Mouse (Mus musculus) adrenal gland, adult 18-20 months (tissue): ENCODE results near the gene Hmgxb4. TPM values are rescaled to one million over a fixed set of nuclear protein-coding genes. Genes with fewer than 3 reads are reported as not detected.
"Not testable (repeated sequence)": the region's sequence is repeated elsewhere in the genome, so short reads cannot be mapped to it uniquely, and the experiment has no call there.

ENCODE experiments used
- DNase-seq, 2 experiments: peaks; one replicate each; pipeline ENCODE4 v3.0.0; 2021 to 2022; ENCODE audit warnings: low spot score in 2 of 2
- long read RNA-seq, 2 experiments: library from polyadenylated mRNA; stranded (forward); transcript quantifications; one replicate each; pipeline ENCODE4 v2.0.0; 2021
- total RNA-seq, 2 experiments: library from RNA; stranded (reverse); gene quantifications; 1 replicate in 1 of 2; 2 replicates in 1 of 2; pipeline ENCODE4 v1.2.3; 2021

The Hmgxb4 gene
- 10 to 100 TPM; 17.4 to 20.6 TPM for total RNA-seq
- long read RNA-seq, experiment 1, full-length matches to known transcripts, result 3 of 9 reads
- long read RNA-seq, experiment 1, partial matches to known transcripts, result 0 of 9 reads
- long read RNA-seq, experiment 1, other reads (novel, unspliced or antisense), result 6 of 9 reads
- long read RNA-seq, experiment 2, full-length matches to known transcripts, result 8 of 14 reads
- long read RNA-seq, experiment 2, partial matches to known transcripts, result 4 of 14 reads
- long read RNA-seq, experiment 2, other reads (novel, unspliced or antisense), result 2 of 14 reads

DNA sequence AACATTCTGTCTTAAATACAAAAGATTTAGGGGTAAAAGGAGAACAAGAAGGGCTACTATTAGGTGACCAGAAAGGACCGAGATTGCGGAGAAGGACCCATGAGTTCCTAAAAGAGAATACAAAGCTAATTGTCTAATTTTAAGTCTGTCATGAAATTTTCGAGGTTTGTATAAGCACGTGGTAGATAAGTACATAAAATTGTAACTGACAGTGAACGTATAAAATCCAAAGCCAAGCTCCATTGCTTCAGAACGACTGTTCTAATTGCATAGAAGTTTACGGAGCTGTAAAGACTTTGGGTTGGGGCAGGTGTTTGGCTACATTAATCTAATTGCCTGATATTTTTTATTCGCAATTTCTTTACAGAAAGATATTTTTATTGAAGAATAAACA, at the start of gene Hmgxb4:
Gene Hmgxb4 (plus strand): TSS at position 276 of the 394 bp plus-strand sequence.
- no peak for DNase-seq

- no peak for DNase-seq
These were observed 43.7 kb upstream of the Hmgxb4 start for GRCm38 (mm10) chr8:74949445-74949844.

DNA sequence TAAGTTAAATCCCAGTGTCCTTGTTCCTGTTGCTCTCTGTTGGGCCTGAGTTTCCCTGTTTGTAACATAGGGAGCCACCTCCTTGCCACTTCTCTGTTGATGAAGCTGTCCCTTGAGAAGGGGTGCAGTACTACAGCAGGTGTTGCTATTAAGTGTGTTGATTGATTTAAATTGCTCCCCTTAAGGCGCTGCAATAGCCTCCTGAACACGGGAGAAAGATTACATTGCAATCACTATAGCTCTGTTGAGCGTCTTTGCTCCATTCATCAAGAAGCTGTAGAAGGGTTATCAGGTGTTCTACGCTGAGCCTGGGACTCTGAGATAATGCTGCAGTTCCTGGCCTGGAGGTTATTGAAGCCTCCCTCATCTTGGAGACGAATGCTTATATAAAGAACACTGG, 29.2 kb upstream of the Hmgxb4 start:
- no peak for DNase-seq

DNA sequence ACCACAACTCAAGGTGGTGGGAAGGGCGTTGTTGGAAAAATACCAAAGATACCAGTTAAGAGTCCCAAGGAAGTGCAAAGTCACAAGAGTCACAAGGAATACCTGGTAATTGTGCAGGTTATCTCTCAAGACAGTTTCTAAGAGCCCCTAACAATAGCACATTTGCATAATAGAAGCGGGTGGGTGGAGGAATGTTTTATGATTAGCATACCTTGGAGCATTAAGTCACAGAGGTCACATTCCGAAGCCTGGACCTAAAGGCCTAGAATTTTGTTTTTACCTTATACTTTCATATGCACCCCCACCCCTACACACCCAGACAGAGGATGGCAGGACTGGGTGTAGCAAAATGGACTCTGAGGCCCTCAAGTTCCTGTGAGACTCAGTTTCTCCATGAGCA, 22.9 kb upstream of the Hmgxb4 start:
- DNase-seq, result not testable (repeated sequence)

DNA sequence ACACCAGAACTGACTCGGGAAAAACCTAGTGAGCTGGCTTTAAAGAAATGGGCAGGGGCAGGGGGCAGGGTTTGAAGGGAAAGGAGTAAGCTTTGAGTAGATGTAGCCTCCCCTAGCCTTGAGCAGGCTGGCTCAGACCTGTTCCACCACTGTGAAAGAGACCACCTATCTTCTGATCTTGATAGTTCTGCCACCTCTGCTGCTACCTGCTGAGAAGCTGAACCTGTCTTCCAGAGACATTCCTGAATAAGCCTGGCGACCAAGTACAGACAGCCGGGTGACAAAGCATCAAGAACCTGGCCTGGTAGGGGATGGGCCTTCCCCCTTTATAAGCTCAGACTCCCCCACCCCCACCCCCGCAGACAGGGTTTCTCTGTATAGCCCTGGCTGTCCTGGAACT, 21.5 kb upstream of the Hmgxb4 start:
- no peak for DNase-seq

- no peak for DNase-seq
These were observed 20.8 kb upstream of the Hmgxb4 start for GRCm38 (mm10) chr8:74972322-74972883.

DNA sequence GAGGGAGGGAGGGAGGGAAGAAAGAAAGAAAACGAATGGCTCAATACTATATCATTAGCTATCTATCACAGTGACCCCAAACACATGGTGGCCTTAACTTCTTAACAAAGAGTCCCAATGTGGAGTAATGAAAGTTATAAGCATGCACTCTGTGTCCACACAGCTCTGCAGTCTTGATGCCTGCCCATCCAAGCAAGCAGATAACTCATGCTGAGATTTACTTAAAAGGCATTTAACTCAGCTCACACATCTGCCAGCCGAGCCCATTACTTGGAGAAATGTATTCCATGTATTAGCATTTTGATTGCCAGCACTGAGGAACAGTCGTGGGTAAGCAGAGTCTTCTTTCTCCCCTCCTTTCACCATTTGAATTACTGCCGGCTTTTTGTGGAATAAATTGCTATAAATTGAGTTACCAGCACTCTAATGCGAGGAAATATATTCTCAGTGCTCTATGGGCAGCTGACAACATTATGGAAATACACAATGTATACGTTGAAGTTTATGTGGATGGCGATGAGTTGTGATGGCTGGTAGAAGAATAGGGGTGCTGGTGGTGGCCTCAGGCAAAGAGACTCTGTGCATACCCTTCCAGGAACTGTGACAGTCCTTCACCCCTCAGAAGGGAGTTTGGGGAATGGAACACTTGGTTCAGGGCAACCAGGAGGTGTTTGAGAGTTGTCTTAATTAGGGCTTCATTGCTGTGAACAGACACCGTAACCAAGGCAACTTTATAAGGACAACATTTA, 19.9 kb upstream of the Hmgxb4 start:
- no peak for DNase-seq

- no peak for DNase-seq
These were observed 19.3 kb upstream of the Hmgxb4 start for GRCm38 (mm10) chr8:74973904-74974303.

GRCm38 (mm10) chr8:74977427-74977826, 15.7 kb upstream of the Hmgxb4 start:
- DNase-seq, result no peak

- DNase-seq, result no peak
These were observed 13.0 kb upstream of the Hmgxb4 start for GRCm38 (mm10) chr8:74980060-74980710.

DNA sequence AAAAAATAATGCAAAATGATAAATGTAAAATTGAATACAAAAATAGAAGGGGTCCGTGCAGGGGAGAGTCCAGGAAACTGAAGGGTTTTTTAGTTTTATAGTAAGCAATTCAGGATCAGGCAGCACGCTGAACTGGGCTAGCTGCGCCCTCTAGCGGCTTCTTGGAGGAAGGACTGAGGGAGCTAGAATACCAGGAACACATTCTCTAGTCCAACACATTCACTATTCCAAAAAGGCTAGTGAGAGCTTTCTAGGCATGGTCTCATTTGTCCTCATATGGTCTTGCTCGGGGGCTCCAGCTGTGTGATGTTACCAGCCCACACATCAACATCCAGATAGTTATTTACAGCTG, 12.5 kb upstream of the Hmgxb4 start:
- peak; percentile 48 to 60 for DNase-seq

GRCm38 (mm10) chr8:74981809-74982208, 11.3 kb upstream of the Hmgxb4 start:
- DNase-seq, result no peak

DNA sequence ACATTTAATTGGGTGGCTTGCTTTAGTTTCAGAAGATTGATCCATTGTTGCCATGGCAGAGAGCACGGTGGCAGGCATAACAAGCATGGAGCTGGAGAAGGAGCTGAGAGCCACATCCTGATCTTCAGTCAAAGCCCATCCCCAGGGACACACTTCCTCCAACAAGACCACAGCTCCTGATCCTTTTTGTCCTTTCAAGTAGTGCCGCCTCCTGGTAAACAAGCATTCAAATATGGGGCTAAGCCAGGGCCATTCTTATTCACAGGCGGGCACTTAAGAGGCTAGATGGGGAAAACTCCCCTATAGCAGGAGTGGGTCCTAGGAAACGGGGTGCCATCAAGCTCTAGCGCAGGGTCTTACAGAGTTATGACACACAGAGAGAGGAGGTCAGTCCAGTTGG, 5.7 kb upstream of the Hmgxb4 start:
- no peak for DNase-seq

GRCm38 (mm10) chr8:74990021-74990420, 3.1 kb upstream of the Hmgxb4 start:
- DNase-seq, result peak; percentile 16 to 26

GRCm38 (mm10) chr8:74993475-74994451, 607 bp downstream of the Hmgxb4 start:
- peak; percentile 79 to 82 for DNase-seq

DNA sequence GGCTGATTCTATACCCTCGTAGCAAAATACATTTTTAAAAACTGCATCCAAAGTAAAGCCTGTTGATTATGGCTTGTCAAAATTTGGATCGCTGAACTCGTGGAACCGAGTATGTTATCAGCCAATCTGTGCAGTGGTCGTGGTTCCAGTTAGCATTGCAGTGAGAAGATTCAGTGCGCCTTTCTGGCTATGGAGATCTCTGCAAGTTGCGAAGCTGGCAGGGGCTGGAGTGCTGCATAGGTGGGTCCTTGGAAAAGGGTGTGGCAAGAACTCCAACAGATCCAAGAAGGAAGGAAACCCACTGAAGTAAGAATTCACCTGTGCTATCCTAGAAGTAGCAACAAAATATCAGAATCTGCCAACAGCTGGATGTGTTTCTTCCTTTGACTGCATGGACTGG, 1.4 kb downstream of the Hmgxb4 start:
- no peak for DNase-seq

DNA sequence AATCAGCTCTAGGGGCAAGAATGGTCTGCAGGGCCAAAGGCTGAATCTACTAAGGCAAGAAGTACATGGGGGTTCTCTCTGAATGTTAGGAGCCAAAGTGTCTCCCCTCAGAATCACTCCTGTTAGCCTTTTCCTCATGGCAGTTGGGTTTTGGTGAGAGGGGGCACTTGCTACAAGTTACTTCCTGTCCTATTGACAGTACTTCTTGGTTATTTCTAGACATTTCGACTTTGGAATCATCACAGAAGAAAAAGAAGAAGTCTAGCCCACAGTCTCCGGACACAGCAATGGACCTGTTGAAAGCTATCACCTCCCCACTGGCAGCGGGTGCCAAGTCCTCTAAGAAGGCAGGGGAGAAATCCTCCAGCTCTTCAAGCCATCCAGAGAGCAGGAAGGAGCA, 7.3 kb downstream of the Hmgxb4 start:
- DNase-seq, result no peak

- no peak for DNase-seq
These were observed 15.7 kb downstream of the Hmgxb4 start for GRCm38 (mm10) chr8:75008826-75009225.

DNA sequence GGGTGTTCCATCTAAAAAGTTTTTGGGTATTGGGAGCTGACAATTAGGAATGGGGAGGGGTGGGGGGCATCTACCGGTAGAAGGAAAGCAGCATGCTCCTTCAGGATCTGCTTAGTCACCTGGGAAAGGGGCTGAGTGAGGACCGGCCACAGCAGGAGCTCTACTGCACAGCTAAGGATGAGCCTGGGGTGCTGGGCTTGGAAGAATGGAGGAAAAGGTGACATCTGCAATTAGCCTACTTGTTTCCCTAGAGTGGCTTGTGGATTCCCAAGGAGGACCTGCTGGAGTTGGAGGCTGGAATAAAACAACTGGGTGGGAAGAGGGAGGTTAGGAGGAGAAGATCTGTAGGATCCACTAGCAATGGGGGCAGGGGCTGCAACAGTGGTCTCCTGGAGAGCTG, 20.4 kb downstream of the Hmgxb4 start:
- DNase-seq, result no peak

DNA sequence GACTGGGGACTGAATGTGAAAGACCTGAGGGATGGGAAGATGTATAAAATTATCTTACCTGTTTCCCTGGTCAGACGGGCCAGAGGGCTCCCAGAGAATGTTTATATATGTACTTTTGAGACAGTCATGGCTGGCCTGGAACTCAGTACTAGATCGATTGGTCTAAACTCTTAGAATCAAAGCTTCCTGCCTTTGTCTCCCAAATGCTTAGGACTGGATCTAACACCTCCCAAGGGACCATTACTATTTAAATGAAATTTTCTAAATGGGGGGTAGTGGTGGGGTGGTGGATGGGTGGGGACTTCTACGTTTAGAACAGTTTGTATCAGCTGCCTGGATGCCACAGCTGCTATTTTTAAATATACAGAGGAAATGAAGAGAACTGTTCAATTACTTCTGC, 20.8 kb downstream of the Hmgxb4 start:
- DNase-seq, result no peak

DNA sequence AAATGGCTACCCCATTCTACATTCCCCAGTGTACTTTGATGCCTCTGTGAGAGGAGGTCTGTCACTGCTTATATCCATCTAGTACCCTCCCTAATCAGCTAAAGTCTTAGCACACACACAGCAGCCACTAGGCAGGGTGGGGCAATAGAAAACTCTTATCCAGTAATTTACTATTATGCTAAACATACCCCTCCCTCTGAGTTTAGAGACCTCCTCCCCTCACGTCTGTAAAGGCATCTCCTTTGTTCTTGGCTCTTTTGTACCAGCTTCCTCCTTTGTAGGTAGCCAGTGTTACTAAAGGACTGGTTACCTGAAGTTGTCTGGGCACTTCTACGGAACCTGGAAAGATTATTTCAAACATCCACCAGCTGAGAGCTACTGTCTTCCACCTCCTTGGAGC, 22.8 kb downstream of the Hmgxb4 start:
- no peak for DNase-seq
